Mouse (Mus musculus) liver, postnatal 0 days (tissue): Measurements from ENCODE around the gene Gpc6. TPM values are rescaled to one million over a fixed set of nuclear protein-coding genes. Genes with fewer than 3 reads are reported as not detected.

Source experiments
- ATAC-seq: fragments of 200-750 bp; cut with Nextera tagmentation; 2 replicates; pipeline ENCODE4 v1.8.0; 2017; ENCODE audit warnings: mild to moderate bottlenecking, moderate library complexity
- DNase-seq: peaks from one replicate; pipeline ENCODE4 v3.0.0-alpha.2; 2016
- H3K27ac ChIP-seq: fragments of 300-500 bp; sonication (generic); 2 replicates; pipeline ENCODE4 v1.5.1; 2014; ENCODE audit warnings: antibody characterized with exemption, moderate library complexity, mild to moderate bottlenecking, low read depth
- H3K27me3 ChIP-seq: fragments of 300-500 bp; sonication (generic); 2 replicates; pipeline ENCODE4 v1.6.1; 2014; ENCODE audit warnings: low read length, control low read depth, mixed read lengths; ENCODE audit not compliant: insufficient read depth
- H3K36me3 ChIP-seq: fragments of 300-500 bp; sonication (generic); replicated peaks from 2 replicates; pipeline ENCODE4 v1.6.1; 2014; ENCODE audit warnings: mild to moderate bottlenecking, control low read depth, low read length, moderate library complexity, mixed read lengths; ENCODE audit not compliant: insufficient read depth
- H3K4me1 ChIP-seq: fragments of 300-500 bp; sonication (generic); 2 replicates; pipeline ENCODE4 v1.6.1; 2014; ENCODE audit warnings: antibody characterized with exemption, mild to moderate bottlenecking, control low read depth; ENCODE audit not compliant: insufficient read depth
- H3K4me2 ChIP-seq: fragments of 300-500 bp; sonication (generic); 2 replicates; pipeline ENCODE4 v1.6.1; 2014; ENCODE audit warnings: low read depth, mild to moderate bottlenecking, low read length, moderate library complexity, mixed read lengths
- H3K4me3 ChIP-seq: fragments of 300-500 bp; sonication (generic); 2 replicates; pipeline ENCODE4 v1.5.1; 2014; ENCODE audit warnings: low read depth, low read length
- H3K9ac ChIP-seq: fragments of 300-500 bp; sonication (generic); replicated peaks from 2 replicates; pipeline ENCODE4 v1.6.1; 2014; ENCODE audit warnings: mild to moderate bottlenecking, moderate library complexity
- H3K9me3 ChIP-seq: fragments of 300-500 bp; sonication (generic); 2 replicates; pipeline ENCODE4 v1.6.1; 2016; ENCODE audit warnings: mild to moderate bottlenecking, control low read depth, low read length, mixed read lengths
- CTCF ChIP-seq: sonication (generic); IDR thresholded peaks from 2 replicates; pipeline ENCODE4 v1.5.1; 2016; ENCODE audit warnings: antibody characterized with exemption, low read depth
- EP300 ChIP-seq: IDR thresholded peaks from 2 replicates; pipeline ENCODE4 v1.6.1; 2016; ENCODE audit warnings: antibody characterized with exemption, low read depth, mild to moderate bottlenecking
- WGBS: fragments of 180-500 bp; shearing (Covaris S2); extraction: QIAGEN DNeasy Blood & Tissue Kit; methylation state at CpG from one replicate; pipeline ENCODE4 v1.1.7; 2014; ENCODE audit not compliant: insufficient replicate concordance; 5-methylcytosine and 5-hydroxymethylcytosine counted together
- polyA plus RNA-seq: library from polyadenylated mRNA; unstranded; fragments of >200 nt; fragmentation: Nextera tagmentation; extraction: Ambion mirVana; gene quantifications from 2 replicates; pipeline ENCODE4 v1.2.1, GENCODE M21; 2015

Gpc6 gene
- polyA plus RNA-seq, 1 experiment from 2014 or later = 4.8 TPM

GRCm38 (mm10) chr14:117871268-117871667, 946.2 kb downstream of the Gpc6 start:
- no peak for DNase-seq
- no peaks in the 10 kb centered on the region for H3K27me3 ChIP-seq
- no peak overlapping the region for H3K9ac ChIP-seq
- TF ChIP-seq CTCF (no peak), EP300 (no peak)
- H3K4me3 ChIP-seq = no peak overlapping the region
- ATAC-seq = no peak
- no peaks in the 10 kb centered on the region for H3K4me1 ChIP-seq
- H3K36me3 ChIP-seq = no peaks in the 10 kb centered on the region
- no peak overlapping the region for H3K27ac ChIP-seq
- H3K9me3 ChIP-seq = no peaks in the 10 kb centered on the region
- no peak overlapping the region for H3K4me2 ChIP-seq

GRCm38 (mm10) chr14:117879313-117879712, 954.2 kb downstream of the Gpc6 start:
- DNase-seq = peak; percentile 18
- H3K27ac ChIP-seq = no peak overlapping the region
- 81% methylated on average over 9 of the region's 9 CpGs for WGBS
- no peak overlapping the region for H3K4me2 ChIP-seq
- ATAC-seq = no peak
- no peak overlapping the region for H3K4me3 ChIP-seq
- H3K4me1 ChIP-seq = no peaks in the 10 kb centered on the region
- no peaks in the 10 kb centered on the region for H3K27me3 ChIP-seq
- H3K36me3 ChIP-seq = no peaks in the 10 kb centered on the region
- no peak overlapping the region for H3K9ac ChIP-seq
- TF ChIP-seq CTCF (no peak), EP300 (no peak)
- no peaks in the 10 kb centered on the region for H3K9me3 ChIP-seq

DNA sequence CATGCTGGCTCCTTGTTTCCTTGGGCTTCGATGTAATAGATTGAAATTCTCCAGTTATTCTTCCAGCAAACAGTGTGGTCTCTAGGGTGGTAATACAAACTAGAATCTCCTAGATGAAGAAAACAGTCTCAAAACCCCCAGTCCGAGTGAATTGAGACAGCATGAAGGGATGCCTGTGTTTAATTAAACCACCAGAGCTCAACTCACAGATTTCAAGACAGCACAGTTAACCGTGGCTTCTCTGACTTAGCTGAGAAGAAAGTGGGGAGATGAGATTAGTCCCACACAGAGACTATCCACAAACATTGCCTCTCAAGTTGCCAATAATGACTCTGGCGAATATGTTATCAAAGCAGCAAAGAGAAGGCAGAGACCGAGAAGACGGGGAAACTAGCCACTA, 956.0 kb downstream of the Gpc6 start:
- TF ChIP-seq EP300 (no peak), CTCF (no peak)
- no peak overlapping the region for H3K9ac ChIP-seq
- no peak overlapping the region for H3K4me2 ChIP-seq
- no peak for ATAC-seq
- H3K4me1 ChIP-seq = no peaks in the 10 kb centered on the region
- no peak overlapping the region for H3K27ac ChIP-seq
- no peaks in the 10 kb centered on the region for H3K27me3 ChIP-seq
- no peak for DNase-seq
- H3K9me3 ChIP-seq = no peaks in the 10 kb centered on the region
- 79% methylated on average over 6 of the region's 6 CpGs for WGBS
- no peak overlapping the region for H3K4me3 ChIP-seq
- no peaks in the 10 kb centered on the region for H3K36me3 ChIP-seq

GRCm38 (mm10) chr14:117882222-117882621, 957.1 kb downstream of the Gpc6 start:
- Histone ChIP-seq H3K4me1 (no peaks in the 10 kb centered on the region), H3K4me3 (no peak overlapping the region), H3K27me3 (no peaks in the 10 kb centered on the region), H3K9ac (no peak overlapping the region), H3K4me2 (no peak overlapping the region), H3K9me3 (no peaks in the 10 kb centered on the region), H3K27ac (no peak overlapping the region), H3K36me3 (no peaks in the 10 kb centered on the region)
- peak; percentile 33 for DNase-seq
- WGBS = 46% methylated on average over 3 of the region's 3 CpGs
- TF ChIP-seq EP300 = no peak
- TF ChIP-seq CTCF = peak; percentile 79
- ATAC-seq = no peak

GRCm38 (mm10) chr14:117889653-117890052, 964.5 kb downstream of the Gpc6 start:
- no peak overlapping the region for H3K4me2 ChIP-seq
- no peaks in the 10 kb centered on the region for H3K36me3 ChIP-seq
- WGBS = 48% methylated on average over 2 of the region's 2 CpGs
- no peak for ATAC-seq
- no peak for DNase-seq
- no peak overlapping the region for H3K27ac ChIP-seq
- H3K4me3 ChIP-seq = no peak overlapping the region
- no peak for TF ChIP-seq EP300
- no peak for TF ChIP-seq CTCF
- H3K9ac ChIP-seq = no peak overlapping the region
- no peaks in the 10 kb centered on the region for H3K9me3 ChIP-seq
- no peaks in the 10 kb centered on the region for H3K27me3 ChIP-seq
- H3K4me1 ChIP-seq = no peaks in the 10 kb centered on the region

GRCm38 (mm10) chr14:117891426-117891825, 966.3 kb downstream of the Gpc6 start:
- no peak overlapping the region for H3K4me3 ChIP-seq
- no peaks in the 10 kb centered on the region for H3K36me3 ChIP-seq
- TF ChIP-seq EP300 (no peak), CTCF (no peak)
- no peaks in the 10 kb centered on the region for H3K4me1 ChIP-seq
- H3K27me3 ChIP-seq = no peaks in the 10 kb centered on the region
- 74% methylated on average over 7 of the region's 7 CpGs for WGBS
- no peak overlapping the region for H3K27ac ChIP-seq
- no peak for ATAC-seq
- H3K9me3 ChIP-seq = no peaks in the 10 kb centered on the region
- no peak overlapping the region for H3K9ac ChIP-seq
- DNase-seq = no peak
- H3K4me2 ChIP-seq = no peak overlapping the region

DNA sequence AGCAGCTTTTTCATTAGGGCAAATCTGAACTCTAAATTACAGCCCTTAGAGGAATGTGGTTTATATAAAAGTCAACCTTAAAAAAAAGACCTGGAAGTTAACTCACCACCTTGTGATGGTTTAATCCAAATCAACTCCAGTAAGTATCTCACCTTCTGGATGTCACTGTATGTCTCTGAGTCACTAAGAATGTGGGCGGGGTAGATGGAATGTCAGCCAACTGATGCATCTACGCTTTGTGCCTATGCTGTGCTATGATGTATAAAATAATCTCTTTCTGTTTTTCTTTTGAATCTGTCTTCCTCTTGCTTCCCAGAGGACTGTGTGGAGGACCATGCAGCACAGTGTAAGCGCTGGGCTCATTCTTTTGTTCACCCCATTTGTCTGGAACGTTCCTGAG, 966.9 kb downstream of the Gpc6 start:
- Histone ChIP-seq H3K4me2 (no peak overlapping the region), H3K27me3 (no peaks in the 10 kb centered on the region), H3K9ac (no peak overlapping the region), H3K36me3 (no peaks in the 10 kb centered on the region), H3K4me1 (no peaks in the 10 kb centered on the region), H3K27ac (no peak overlapping the region), H3K4me3 (no peak overlapping the region), H3K9me3 (no peaks in the 10 kb centered on the region)
- TF ChIP-seq EP300 (no peak), CTCF (no peak)
- ATAC-seq (no peak), DNase-seq (no peak)
- WGBS = 75% methylated on average over 4 of the region's 4 CpGs
